Mouse (Mus musculus) right cerebral cortex, postnatal 10 days (tissue): ENCODE data around the gene Slc12a1.

Experiments used
- DNase-seq, 2 experiments: peaks; one replicate each; pipeline ENCODE4 v3.0.0; 2021; ENCODE audit warnings: low spot score in 2 of 2

Gene Slc12a1

GRCm38 (mm10) chr2:125254630-125255029 is 102.3 kb downstream of the Slc12a1 start:
- DNase-seq, result no peak

- DNase-seq, result no peak
Measured at GRCm38 (mm10) chr2:125255886-125256285, 103.6 kb downstream of the Slc12a1 start.

DNA sequence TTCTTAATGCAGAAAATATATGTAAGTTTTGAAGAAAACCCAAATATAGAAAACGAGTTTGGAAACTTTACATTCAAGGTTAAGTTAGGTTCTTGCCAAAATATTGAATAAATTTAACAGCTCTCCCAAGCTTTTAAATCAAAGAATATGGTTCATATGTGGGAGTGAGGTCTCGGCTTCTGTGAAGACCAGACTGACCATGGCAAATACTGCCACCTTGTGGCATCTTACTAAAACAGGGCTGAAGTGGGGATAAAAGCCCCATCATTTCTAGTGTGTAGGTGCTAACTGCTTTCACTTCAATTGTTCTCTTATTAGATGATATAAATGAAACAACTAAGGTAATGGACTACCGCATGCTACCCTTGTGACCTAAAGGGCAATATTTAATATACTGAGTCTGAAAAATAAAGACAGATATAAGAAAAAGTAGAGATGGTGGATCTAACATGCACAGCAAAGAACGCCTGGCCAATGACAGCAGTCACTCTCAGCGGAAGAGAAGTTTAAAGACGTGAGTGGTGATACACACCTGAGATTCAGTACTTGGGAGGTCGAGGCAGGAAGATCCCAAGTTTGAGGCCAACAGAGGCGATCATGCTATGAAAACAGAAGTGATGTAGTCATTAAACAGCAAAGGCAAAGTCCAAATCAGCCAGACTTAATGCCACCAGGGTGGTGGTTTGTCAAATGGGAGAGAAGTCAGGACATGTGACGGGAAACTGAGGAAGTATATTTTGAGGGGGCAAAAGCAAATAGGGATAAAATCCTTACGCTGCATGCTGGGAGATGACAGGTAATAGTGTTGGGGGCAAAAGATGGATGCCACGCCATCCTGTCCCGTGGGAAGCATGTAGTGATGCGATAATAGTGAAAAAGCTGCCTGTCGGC is 107.2 kb downstream of the Slc12a1 start:
- DNase-seq, result no peak

DNA sequence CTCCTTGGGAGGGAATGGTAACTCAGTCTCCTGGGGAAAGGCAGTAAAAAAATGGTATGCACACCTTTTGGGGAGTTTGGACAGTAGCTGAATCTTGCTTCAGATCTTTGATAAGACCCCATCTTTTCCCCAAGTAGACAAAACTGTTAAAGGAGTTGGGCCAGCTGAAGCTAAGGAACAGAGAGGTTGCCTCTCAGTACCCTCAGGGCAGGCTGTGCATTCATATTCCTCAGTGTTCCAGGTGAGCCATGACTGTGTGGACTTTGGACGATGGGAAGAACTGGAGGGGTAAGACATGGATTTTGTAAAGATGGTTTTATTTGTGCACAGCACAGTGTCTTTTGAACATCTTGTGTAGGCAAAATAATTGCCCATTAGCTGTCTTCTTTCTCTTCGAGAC is 108.0 kb downstream of the Slc12a1 start:
- no peak for DNase-seq

DNA sequence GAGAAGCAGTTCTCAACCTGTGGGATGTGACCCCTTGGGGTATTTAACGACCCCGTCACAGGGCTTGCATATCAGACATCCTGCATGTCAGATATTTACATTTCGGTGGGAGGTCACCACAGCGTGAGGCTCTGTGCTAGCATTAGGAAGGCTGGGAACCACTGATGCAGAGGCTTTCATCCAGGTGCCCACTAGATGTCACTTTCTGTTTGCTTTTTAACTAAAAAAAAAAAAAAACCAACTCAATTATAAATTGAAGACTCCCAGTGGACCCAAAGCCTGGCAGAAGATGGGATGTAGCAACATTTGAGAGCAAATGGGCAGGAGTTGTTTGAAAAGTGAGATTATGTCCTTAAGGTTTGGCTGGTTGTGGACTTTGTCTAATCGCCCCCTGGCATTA is 110.8 kb downstream of the Slc12a1 start:
- DNase-seq, result peak in 1 of 2 experiments; percentile 36

- no peak for DNase-seq
Measured at GRCm38 (mm10) chr2:125263753-125264152, 111.4 kb downstream of the Slc12a1 start.

DNA sequence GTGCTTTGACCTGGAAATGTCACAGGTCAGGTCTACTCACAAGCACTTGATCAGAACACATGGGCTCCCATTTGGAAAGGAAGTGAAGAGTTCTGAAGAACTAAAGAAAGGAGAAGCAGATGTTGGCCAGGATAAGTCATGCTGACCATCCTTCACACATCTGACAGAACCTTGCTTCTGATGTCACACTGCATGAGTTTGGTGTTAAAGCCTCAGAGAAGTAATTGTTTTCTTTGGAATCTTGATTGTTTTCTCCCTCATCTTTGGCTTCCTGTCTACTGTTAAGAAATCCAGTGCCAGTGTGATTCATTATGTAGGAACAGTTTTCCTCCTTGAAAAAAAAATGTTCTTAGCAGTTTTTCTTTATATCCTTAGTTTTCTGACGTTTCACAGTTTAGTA is 116.6 kb downstream of the Slc12a1 start:
- DNase-seq, result no peak

DNA sequence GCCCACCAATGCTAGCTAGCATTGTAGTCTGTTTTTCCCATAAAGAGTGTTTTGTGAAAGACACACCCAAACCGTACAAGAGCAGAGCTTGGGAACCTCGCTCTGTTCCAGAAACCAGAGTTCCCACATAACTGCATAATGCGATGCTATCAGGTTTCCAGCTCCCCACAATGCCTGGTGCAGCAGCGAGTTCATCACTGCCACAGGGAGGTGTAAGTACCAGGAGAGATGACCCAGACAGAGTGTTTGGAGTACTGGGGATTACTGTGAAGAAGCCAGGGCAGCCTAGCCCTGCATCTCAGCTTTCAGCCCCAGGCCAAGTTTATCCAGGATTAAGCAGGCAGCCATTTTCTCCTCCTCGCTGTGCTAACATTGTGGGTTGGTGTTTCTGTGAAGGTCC is 123.3 kb downstream of the Slc12a1 start:
- DNase-seq, result no peak

DNA sequence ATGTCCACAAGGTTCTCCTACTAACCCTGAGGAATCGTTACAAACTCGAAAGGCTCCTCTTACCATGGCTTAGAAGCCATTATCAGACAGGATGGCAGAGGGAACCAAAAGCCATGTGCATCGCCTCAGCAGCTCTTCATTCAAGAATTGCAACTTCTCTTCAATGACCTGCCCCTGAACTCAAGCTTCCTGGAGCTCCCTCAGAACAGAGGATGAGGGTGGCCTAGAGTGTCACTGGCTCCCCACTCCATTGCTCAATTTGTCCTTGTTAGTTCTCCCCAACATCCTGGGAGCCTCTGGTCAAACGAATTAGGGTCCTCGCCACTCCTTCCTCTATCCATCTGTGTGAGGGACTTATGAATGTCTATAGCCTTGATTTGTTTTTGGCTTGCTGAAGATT is 124.4 kb downstream of the Slc12a1 start:
- no peak for DNase-seq

DNA sequence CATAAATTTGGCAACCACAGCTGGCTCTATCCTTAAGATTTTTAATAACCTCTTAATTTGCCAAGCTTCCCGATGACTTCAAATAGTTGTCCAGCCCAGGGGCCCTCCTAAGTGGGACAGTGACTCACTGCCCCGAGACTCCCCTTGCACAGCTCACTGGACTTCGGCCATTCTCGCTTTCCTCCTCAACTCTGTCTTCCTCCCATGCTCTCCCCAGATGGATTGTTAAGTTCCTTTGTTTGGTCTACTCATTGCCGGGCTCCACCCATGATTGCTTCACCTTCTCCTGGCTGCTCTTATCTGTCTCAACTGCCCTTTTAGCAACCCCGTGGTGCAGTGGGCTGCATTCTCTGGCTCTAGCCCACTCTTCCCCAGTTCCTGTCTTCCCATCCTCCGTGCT is 126.2 kb downstream of the Slc12a1 start:
- DNase-seq, result no peak
